Mouse (Mus musculus): ENCODE measurements around the gene Art3.

Gene Art3

GRCm38 (mm10) chr5:92331635-92332338 is at the start of gene Art3:
Gene Art3, plus strand, starts transcription at chr5:92331827.
- no peak for DNase-seq (ENCODE audit: low read depth, low spot score)

DNA sequence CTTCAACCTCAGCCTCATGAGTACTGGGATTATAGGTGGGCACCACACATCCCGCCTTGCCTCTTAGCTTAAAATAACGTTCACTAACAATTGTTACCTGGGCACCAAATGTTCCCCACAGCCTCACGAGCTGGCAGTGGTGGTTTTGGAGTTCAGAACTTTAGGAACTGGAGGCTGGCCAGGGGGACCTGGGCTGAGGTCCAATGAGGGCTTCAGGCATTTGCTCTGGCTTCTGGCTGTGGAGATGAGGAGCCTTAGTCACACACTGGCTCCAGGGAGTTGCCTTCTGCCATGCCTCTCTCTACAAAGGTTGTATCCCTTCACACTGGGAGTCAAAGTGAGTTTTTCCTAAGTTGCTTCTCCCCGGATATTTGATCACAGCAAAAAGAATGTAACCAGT is 49.1 kb upstream of the Art3 start:
- no peak for DNase-seq (ENCODE audit: low read depth, low spot score)

- DNase-seq (ENCODE audit: low read depth, low spot score), result no peak
These were observed 48.5 kb upstream of the Art3 start for GRCm38 (mm10) chr5:92283107-92283506.

DNA sequence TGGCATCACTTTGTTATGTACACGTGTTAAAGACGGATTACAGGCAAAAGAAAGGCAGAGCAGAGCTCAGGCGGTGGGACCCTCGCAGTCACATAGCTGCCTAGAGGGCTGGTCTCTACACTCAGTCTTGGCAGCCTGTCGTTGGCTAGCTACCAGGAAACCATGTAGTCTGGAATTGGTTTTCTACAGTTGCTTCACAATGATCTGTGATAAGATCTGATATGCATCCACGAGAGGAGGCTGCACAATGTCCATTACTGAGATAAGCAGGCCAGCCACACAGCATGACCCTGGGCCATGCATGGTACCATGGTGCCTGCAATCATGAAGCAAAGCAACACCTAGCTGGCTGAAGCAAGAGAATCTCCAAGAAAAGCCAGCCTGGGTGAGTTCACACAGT is 43.8 kb upstream of the Art3 start:
- no peak for DNase-seq (ENCODE audit: low read depth, low spot score)

DNA sequence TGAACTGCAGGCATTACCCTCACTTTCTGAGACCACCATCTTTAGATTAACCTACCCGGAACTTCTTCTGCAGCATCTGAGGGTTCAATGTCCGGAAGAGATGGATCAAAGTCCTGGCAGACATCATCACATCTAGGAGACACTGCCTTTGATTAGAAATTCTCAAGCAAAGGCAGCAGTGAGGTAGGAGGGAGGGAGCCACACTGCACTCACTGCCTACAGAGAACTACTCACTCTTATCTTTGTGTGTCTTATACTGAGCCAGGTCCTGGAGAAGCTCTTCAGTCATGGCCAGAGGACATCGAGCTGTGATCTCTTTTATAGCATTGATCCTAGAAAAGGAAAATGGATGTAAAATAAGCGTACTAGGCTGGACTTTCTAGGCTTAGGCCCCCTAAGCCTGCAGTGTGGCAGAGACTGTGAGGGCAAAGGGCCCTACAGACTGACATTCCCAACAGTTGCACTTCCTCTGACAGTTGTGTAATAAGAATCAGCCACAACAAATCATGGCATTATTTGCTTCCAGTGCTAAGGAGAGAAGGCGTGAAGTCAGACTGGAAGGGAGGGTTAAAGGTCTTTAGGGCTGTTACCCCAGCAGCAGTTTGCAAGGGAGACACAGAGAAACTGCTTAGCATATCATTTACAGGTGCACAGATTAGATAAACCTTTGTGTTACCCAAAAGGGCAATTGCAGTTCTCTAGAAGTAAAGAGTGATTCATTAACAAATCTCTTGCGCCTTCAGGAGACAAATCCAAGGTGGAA is 39.8 kb upstream of the Art3 start:
- DNase-seq (ENCODE audit: low read depth, low spot score), result no peak

DNA sequence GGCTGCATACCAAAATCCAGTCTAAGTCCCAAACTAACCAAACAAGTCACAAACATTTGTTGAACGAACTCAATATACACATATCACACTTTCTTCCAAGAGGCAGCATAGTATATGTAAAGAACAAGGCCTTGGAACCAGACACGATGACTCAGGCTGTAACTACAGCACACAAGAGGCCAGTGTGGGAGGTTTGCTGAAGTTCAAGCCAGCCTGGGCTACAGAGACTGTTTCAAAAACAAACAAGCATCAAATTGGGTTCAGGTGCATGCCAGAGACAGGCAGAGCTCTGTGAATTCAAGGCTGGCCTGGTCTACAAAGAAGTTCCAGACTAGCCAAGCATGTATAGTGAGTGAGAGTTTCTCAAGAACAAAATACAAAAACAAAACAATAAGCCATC is 37.1 kb upstream of the Art3 start:
- DNase-seq (ENCODE audit: low read depth, low spot score), result no peak

GRCm38 (mm10) chr5:92302149-92302840 is 29.3 kb upstream of the Art3 start:
- DNase-seq (ENCODE audit: low read depth, low spot score), result no peak

GRCm38 (mm10) chr5:92304291-92304690 is 27.3 kb upstream of the Art3 start:
- DNase-seq (ENCODE audit: low read depth, low spot score), result no peak

GRCm38 (mm10) chr5:92309681-92310511 is 21.7 kb upstream of the Art3 start, which contains the start of gene Sdad1:
Gene Sdad1, minus strand, starts transcription at chr5:92310479.
- DNase-seq (ENCODE audit: low read depth, low spot score), result peak; percentile 87

DNA sequence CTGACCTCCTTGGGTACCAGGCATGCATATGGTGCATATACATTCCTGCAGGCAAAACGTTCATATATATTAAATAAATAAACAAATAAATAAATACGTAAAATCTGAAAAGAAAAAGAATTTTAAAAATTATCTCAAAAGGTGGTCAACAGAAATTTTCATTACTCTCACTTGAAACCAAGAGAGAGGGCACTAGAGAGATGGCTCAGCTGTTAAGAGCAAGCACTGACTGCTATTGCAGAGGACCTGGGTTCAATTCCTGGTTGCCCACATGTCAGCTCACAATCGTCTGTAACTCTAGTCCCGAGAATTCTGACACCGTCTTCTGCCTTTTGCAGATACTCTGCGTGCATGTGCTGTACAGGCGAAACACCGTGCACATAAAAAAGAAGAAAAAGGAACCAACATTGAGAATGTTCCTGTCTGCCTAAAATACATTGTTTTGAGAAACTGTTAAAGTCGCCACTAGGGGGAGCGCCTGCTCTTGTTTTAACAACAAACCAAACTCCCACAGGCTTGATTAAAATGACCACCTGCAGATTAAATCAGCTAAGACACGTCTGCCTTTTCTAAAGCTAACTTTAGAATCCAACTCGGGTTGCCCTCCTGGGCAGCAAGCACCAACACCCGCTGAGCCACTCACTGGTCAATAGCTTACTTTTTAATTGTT is 19.4 kb upstream of the Art3 start:
- peak; percentile 80 for DNase-seq (ENCODE audit: low read depth, low spot score)

DNA sequence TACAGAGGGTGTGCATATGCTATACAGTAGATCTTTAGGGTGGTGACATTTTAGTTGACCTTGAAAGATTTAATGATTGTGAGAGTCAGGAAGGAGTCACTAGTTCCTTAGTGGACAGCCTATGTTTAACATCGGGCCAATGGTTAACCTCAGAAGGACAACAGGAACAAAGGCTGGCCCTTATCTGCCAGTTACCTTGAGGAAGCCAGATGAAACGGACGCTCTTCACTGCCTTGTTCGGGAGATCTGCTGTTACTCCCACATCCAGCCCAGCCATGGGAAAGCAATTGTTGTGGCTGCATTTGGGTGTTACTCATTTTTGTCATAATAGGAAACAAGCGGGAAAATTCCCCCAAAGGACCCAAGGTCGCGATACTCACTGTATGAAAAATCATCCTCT is 17.9 kb upstream of the Art3 start:
- DNase-seq (ENCODE audit: low read depth, low spot score), result no peak

- no peak for DNase-seq (ENCODE audit: low read depth, low spot score)
These were observed 13.5 kb upstream of the Art3 start for GRCm38 (mm10) chr5:92318119-92318518.

DNA sequence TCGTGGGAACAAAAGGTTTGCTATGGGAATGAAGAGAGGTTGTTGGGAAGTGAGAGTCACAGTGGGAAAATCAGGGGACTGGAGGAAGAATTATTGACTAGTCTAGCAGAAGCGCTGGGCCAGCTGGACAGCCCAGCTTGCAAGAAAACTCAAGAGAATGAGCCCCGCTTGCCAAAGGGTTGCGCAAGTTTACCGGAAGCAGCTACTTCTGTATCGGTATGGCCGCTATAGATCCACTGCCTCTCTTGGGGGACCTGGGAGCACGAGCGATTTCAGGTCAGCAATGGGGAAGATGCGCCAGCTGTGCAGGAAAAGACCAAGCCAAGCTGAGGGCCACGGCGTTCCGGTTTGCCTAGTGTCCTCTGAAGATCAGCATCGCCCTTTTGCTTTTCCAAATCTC is 13.0 kb upstream of the Art3 start:
- DNase-seq (ENCODE audit: low read depth, low spot score), result no peak

DNA sequence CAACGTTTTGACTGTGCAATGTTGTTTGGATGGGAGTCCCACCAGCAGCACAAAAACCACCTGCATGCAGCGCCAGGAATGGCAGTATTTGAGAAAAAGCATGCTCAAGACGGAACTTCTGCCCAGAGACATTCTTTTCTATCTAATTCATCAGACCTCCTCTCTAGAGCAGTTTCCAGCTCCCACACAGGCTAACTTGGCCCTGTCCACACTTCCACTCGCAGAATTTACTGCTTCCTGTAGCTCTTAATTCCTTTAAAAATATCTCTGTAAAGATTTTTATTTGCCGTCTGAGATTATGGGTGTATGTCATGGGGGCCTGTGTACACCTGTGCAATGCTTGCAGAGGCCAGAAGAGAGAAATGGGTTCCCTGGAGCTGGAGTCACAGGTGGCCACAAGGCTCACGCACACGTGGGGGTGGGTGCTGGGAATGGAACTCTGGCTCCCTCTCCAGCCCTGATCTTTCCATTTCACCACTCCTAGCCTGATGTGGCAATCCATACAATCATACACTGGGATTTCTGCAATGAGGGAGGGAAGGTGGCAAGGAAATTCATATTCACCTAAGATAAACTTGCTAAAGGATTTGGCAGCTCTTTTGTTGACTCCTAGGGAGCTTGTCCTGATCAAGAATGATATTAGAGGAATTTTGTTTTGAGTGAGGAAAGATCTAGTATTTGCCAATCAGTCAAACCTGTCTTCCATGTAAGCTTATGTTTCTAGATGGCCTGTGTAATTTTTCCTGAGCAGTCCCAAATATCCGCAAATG is 9.8 kb upstream of the Art3 start:
- no peak for DNase-seq (ENCODE audit: low read depth, low spot score)

GRCm38 (mm10) chr5:92322612-92323011 is 9.0 kb upstream of the Art3 start:
- DNase-seq (ENCODE audit: low read depth, low spot score), result no peak

- DNase-seq (ENCODE audit: low read depth, low spot score), result no peak
These were observed 8.4 kb upstream of the Art3 start for GRCm38 (mm10) chr5:92323264-92323663.

GRCm38 (mm10) chr5:92327367-92327766 is 4.3 kb upstream of the Art3 start:
- DNase-seq (ENCODE audit: low read depth, low spot score), result no peak

GRCm38 (mm10) chr5:92327929-92328328 is 3.7 kb upstream of the Art3 start, which contains the start of gene Cxcl9:
Gene Cxcl9, minus strand, starts transcription at chr5:92328079.
- DNase-seq (ENCODE audit: low read depth, low spot score), result no peak

- DNase-seq (ENCODE audit: low read depth, low spot score), result no peak
These were observed 505 bp upstream of the Art3 start for GRCm38 (mm10) chr5:92331122-92331521.

- DNase-seq (ENCODE audit: low read depth, low spot score), result no peak
These were observed 773 bp downstream of the Art3 start for GRCm38 (mm10) chr5:92332359-92332840.
